Mouse (Mus musculus): ENCODE results near the gene Entpd2.
"Not testable (repeated sequence)": the region's sequence is repeated elsewhere in the genome, so short reads cannot be mapped to it uniquely, and the experiment has no call there.

Gene Entpd2

DNA sequence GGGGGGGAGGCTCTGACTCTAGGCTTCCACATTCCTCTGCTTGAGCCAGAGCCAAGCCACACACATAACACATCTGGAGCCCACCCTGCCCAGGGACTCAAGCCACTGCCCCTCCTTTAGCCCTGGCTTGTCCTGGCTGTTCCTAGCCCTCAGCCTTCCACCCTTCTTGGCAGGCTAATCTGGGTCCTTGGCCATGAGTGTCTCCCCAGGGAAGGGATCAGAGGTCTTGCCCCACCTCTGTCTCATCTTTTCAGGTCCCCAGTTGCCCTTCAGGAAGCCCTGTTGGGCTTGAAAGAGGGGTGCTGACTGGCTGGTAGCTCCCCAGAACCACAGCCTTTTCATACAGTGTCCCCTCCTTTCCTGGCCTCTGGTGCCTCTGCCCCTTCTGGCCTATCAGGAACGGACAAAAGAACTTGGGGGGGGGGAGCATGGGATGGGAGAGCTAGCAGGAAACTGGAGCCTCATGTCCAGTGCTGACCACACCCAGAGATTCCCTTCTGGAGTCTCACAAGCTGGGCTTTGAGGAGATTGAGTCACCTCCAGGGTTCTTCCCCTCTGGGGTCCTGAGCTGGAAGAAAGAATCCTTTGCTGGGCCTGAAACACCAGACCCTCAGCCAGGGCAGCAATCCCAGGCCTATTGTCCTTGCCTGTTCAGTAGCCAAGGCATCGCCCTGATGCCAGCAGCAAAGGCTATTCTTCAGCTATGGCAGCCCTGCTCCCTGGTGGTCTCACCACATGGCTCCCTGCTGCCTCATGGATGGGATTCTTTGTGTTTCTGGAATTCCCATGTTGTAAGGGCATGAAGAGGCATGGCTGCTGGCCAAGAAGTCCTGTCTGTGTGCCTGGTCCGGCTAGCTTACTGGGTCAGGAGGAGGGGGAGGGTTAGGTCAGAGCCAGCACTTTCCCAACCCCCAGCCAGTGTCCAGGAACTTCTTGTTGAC lies 1.1 kb upstream of the Entpd2 start:
- no peak for DNase-seq (ENCODE audit: low read depth, low spot score)

DNA sequence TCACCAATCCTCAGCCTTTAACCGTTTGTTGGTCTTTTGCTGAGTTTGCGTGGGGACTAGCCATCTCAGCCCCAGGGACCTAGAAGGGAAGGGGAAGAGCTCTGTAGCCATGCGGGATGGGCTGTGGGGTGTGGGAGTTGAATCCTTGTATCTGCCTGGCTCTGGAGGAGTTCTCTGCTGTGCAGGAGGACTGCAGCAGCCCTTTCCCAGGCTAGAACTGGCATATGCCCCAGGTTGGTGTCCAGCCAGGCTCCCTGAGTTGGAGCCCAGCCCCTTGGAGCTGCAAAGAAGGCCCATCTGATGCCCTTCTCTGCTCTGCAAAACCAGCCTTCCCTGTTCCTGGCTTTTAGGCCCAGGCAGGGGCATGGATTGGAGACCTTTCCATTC lies 916 bp downstream of the Entpd2 start:
- no peak for DNase-seq (ENCODE audit: low read depth, low spot score)

DNA sequence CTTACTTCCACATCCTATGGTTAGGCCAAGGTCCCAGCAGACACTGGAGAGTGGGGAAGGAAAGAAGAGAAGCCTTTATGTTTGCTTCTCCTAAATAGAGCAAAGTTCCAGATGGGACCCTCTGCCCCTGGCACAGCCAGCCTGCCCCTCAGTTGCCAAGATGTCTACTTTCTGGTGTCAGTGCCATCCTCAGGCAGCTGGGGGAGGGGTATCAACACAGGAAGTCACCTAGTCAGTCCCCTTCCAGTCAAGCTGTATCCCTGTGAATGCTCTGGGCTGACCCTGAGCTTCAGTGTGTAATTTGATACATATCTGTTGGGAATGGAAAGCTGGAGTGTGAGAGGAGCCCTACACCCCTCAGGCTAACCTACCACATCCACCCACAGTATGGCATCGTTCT lies 1.3 kb downstream of the Entpd2 start:
- no peak for DNase-seq (ENCODE audit: low read depth, low spot score)

DNA sequence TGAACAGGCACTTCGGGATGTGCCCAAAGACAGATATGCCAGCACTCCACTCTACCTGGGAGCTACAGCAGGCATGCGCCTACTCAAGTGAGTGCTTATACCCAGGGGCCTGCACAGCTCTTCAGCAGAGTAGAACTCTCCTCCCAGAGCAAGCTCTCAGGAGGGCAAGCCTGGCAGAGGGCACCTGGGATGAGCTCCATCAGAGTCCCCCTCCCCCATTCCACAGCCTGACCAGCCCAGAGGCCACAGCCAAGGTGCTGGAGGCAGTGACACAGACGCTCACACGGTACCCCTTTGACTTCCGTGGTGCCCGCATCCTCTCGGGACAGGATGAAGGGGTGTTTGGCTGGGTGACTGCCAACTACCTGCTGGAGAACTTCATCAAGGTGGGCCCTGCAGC lies 2.4 kb downstream of the Entpd2 start:
- DNase-seq (ENCODE audit: low read depth, low spot score) = no peak

DNA sequence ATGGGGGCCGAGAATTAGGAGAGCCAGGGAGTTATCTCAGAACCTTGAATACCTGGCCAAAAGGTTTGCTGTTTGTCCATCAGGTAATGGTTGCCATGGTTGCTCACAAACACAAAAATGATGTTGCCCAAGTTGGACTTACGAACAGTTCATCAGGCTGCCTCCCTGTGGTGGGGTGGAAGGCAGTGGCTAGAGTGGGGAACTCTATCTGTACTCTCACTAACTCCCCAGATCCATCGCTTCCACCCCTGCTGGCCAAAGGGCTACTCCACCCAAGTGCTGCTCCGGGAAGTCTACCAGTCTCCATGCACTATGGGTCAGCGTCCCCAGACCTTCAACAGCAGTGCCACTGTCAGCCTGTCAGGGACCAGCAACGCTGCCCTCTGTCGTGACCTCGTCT lies 3.4 kb downstream of the Entpd2 start, which contains the start of gene Npdc1:
Npdc1 (plus strand) TSS at position 301 of the 400 bp plus-strand sequence.
- no peak for DNase-seq (ENCODE audit: low read depth, low spot score)

DNA sequence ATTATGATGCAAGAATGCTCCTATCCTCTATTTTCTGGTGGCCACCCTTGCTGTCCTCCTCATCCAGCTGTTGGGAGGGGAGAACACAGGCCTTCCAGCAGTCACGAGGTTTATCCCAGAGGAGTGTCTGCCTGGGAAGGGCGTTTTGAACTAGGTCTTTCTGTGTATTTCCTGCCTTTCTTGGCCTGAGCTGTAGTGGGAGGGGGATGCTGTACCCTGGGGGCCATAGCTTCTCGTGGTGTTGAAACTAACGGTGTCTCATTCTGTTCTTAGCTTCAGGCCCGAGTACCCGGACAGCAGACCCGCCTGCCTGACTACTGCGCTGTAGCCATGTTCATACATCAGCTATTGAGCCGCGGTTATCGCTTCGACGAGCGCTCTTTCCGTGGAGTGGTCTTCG lies 4.6 kb downstream of the Entpd2 start:
- DNase-seq (ENCODE audit: low read depth, low spot score) = no peak

DNA sequence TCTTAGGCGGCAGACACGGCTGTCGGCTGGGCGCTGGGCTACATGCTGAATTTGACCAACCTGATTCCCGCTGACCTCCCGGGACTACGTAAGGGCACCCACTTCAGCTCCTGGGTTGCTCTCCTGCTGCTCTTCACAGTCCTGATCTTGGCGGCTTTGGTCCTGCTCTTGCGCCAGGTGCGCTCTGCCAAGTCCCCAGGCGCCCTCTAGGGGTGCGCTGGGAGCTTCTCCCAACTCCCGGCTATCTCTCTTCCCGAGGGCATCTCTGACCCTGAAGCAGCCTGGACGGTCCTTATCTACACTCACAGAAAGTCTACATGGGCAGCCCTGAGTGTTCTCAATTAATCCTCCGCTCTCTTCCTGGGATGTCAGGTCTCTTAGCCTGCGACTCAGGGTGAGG lies 5.1 kb downstream of the Entpd2 start:
- peak; percentile 16 for DNase-seq (ENCODE audit: low read depth, low spot score)

DNA sequence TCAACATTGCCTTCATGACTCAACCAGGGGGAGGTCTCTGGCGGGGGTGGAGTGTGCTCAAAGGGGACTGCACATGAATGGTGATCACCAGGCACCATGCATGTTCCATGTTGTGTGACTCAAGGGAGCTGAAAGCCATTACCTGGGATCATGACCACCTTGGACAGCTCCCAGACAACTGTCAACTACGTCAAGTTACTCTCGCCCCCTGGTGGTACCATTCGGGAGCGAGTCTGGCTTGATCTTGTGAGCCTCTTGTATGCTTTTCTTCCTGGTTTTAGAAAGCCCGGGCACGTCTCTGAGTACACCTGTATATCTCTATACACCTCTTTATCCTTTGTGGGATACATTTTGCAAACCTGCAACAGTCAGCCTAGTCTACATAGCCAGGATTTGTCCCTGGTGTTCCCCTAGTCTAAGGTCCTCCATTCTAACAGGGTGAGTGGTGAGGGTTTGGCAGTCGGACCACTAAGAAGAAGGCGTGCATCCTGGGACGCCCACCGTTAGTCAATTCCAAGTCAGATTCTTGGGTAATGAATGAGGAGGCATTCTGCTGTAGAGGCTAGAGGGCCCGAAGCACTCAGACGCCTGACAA lies 6.8 kb downstream of the Entpd2 start:
- DNase-seq (ENCODE audit: low read depth, low spot score) = peak; percentile 92

DNA sequence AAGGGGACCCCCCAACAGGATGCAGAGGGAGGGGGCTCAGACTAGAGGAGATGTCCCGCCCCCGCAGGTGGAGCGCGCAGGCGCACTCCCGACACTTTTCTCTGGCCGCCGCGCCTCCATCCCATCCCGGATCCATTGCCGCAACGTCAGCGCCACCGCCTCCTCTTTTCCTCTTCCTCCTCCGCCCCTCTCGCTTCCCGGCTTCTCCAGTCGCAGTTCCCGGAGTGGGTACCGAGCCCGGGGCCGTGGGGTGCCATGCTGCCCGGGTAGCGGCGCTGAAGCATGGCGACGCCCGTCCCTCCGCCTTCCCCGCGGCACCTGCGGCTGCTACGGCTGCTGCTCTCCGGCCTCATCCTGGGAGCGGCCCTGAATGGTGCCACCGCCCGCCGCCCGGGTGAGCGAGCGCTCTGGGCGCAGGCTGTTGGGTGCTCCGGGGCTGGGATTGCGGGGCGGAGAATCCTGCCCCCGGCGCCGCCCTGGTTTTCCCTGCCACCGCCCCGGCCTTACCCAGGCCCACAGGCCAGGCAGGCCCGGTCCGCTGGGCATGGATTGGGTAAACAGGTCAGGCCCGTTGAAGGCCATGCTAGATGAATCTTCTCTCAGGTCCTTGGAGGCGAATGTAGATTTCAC lies 7.4 kb downstream of the Entpd2 start:
- DNase-seq (ENCODE audit: low read depth, low spot score) = no peak

DNA sequence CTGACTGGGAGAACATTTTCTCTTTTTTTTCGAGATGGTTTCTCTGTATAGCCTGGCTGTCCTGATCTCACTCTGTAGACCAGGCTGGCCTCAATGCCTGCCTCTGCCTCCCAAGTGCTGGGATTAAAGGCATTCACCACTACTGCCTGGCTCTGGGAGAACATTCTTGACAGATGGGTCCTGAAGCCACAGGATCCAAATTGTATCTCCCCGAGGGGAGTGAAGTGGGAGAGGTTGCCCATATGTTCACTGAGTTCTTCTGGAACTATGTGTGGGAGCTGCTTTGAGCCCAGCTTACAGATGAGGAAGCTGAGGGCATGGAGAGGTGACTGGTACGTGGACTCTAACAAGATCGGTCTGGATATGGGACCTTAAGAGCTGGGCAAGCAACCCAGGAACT lies 8.3 kb downstream of the Entpd2 start:
- no peak for DNase-seq (ENCODE audit: low read depth, low spot score)

DNA sequence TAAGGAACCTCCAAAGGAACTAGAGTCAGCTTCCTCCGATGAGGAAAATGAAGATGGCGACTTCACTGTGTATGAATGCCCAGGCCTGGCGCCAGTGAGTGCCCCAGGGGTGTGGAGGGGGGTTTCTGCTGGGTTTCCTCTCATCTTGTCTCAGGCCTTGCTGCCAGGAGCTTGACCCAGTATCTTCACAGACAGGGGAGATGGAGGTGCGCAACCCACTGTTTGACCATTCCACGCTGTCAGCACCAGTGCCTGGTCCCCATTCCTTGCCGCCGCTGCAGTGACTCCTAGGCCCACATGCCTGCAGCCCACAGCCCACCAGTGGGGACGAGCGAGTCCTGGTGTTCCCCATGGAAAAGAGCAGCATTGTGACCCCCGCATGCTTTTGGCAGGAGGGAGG lies 13.2 kb downstream of the Entpd2 start:
- DNase-seq (ENCODE audit: low read depth, low spot score) = no peak

DNA sequence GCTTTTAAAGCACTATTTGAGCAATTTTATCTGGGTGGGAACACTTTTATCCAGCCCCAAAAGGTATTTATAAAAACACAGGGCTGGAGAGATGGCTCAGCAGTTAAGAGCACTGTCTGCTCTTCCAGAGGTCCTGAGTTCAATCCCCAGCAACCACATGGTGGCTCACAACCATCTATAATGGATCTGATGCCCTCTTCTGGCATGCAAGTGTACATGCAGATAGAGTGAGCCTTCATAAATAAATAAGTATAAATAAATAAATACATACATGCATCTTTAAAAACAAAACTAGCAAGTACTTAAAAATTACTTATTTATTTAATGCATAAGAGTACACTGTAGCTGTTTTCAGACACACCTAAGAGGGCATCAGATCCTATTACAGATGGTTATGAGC lies 17.8 kb downstream of the Entpd2 start:
- DNase-seq (ENCODE audit: low read depth, low spot score) = not testable (repeated sequence)

DNA sequence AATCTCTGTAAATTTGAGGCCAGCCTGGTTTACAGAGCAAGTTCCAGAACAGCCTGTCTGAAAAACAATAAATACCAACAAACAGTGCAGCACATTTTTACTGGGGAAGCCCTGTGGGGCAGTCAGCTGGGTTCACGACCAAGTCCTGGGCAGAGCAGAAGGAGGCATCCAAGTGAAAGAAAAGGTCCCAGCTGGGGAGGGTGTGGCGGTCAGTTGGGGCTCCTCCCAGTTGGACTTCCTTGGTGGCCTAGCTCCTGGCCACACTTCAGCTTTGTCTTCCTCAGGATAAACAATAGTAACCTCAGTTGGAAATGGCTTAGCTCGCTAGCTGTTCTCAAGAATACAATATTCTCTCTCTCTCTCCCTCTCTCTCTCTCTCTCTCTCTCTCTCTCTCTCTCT lies 21.8 kb downstream of the Entpd2 start:
- DNase-seq (ENCODE audit: low read depth, low spot score) = no peak

DNA sequence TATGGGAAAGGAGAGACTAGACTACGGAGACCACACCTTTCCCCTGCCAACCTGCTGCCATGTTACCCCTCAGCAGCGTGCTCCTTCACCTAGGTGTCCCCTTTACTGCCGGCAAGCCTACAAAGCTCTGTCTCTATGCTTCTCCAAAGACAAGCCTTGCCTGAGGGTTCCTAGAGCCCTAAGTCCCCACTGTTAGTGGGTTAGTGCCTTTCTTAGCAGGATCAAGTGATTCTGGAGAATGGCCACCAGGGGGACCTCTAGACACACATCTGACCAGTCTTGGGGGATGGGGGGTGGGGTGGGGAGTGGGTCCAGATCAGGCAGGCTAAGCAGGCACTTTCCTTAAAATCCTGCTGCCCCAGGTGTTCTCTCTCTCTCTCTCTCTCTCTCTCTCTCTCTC lies 26.2 kb downstream of the Entpd2 start:
- DNase-seq (ENCODE audit: low read depth, low spot score) = peak; percentile 80

DNA sequence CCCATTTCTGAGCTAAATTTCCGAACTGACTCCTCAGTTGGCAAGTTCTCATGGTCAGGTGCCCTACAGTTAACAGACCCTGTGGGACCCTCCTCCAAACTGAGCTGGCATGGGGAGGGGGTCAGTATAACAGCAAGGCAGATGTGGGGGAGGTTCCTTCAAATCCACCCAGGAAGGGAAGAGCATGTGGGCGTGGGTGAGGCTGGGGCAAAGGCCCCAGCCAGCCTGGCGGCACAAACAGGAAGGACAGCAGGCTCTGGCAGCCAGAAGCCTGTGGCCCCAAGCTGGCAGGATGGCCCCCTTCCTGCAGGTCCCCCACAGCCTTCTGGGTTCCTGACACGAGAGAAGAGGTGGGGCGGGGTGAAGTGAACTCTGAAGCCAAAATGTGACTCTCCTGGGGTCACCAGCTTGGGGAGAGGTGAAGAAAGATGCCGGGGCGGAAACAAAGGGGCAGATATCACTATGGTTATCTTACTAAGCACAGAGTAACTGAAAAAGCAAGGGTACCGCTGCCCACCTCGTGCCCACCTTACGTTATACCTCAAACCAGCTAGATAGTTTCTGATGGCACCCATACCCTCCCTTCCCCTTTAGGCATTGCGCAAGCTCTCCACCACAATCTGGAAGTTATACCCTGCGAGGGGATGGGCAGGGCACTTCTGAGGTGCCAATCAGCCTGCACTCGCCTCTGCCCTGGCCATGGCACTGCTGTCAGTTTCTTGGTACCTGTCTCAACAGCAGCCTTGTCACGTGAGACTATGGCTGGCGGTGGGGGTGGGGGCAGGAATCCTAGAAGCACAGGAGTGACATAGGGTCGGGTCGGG lies 27.1 kb downstream of the Entpd2 start, which contains the start of gene Fut7:
Fut7 (plus strand) TSS at position 681 of the 824 bp plus-strand sequence.
- no peak for DNase-seq (ENCODE audit: low read depth, low spot score)

DNA sequence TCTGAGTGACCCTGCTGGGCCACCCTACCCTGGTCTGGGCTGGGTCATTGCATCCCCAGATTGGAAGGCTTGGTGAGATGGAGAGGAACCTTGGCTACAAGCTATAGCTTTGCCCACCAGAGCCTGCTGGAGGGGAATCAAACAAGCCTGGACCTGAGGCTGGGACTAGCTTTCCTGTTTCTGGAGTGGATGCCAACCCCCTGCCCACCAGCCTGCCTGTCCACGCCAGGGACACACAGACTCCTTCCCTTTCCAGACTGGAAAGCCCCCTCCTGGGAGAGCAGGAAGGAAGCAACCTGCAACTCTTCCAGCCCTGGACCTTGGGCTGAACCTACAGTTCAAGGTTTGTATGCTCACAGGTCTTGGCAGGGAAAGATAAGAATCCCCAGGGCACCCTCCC lies 28.0 kb downstream of the Entpd2 start:
- DNase-seq (ENCODE audit: low read depth, low spot score) = no peak

DNA sequence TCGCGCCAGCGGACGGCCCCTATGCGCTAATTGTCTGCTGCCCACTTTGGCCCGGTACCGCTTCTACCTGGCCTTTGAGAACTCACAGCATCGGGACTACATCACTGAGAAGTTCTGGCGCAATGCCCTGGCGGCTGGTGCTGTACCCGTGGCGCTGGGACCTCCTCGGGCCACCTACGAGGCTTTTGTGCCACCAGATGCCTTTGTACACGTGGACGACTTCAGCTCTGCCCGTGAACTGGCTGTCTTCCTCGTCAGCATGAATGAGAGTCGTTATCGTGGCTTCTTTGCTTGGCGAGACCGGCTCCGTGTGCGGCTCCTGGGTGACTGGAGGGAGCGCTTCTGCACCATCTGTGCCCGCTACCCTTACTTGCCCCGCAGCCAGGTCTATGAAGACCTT lies 29.8 kb downstream of the Entpd2 start:
- DNase-seq (ENCODE audit: low read depth, low spot score) = no peak

DNA sequence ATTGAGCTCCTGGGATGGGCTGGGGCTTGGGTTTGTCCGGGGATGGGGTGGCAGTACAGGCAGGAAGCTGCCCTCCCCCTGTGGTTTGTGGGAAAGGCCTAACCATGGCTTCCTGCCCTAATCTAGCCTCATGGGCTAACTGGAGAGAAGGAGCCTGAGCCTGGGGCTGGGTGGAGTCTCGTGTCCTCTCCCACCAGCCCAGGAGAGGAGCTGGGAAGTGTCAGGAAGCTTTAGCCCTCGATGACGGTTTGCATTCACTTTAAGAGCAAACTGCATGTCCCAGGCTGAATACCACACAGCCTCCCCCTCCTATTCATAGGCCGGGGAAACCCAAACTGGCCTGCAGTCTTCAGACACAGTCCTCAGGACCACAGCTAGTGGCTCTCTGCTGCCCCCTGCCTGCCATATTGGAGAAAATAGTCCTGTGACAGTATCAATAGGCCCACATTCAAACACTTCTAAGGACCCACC lies 31.1 kb downstream of the Entpd2 start:
- DNase-seq (ENCODE audit: low read depth, low spot score) = peak; percentile 63

DNA sequence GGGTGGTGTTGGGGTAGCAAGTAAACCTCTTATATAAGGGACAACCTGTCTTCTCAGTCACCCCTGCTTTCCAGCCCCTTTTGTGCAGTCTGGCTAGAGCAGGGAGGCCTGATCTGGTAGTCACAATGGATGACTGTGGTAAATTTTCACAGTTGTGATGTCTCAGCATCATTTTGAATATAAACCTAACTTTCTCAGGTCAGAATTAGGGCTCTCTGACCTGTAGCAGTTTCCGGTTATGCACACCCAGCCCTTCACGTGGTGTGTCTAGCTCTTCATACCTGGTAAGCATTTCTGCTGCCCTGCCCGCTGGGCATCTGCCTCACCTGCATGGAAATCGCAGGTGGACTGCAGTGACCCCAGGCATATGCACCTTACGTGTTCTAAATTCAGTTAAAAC lies 31.6 kb downstream of the Entpd2 start:
- no peak for DNase-seq (ENCODE audit: low read depth, low spot score)

DNA sequence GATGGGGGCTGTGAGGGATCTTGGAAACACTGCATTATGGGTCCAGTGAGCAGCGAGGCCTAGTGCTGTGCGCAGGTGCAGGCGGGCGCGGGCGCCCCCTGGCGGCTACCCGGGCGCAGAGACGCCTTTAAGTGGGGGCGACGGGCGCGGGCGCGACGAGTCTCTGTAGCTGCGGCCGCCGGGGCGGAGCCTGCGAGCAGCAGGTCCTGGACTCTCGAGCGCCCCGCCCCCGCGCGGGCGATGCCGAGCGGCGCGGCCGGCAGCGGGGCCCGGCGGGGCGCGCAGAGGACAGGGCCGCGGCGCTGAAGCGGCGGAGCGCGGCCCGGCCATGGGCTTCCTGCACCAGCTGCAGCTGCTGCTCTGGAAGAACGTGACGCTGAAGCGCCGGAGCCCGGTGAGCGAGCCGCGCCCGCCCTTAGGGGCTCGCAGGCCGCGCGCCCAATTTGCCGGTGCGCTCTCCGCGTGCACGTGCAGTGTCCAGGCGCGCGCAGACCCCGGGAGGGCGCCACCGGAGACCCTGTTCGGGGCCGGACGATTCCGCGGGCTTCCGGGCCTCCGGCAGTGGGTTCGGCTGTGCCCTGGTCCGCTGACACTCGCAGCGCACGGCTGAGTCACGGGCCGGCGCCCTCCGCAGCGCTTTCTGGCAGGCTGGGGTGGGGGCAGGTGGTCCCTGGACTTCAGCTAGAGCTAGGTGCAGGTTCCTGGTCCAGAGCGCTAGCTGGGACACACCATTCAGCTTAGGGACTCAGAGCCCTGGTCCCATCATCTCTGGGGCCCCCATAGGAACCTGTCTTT lies 33.0 kb downstream of the Entpd2 start, which contains the start of gene Abca2:
Abca2 (plus strand) TSS at position 262 of the 795 bp plus-strand sequence.
- peak; percentile 89 for DNase-seq (ENCODE audit: low read depth, low spot score)
